Mouse (Mus musculus) ES-Bruce4 (cell line): ENCODE data around the gene Agtr2. TPM values are rescaled to one million over a fixed set of nuclear protein-coding genes. Genes with fewer than 3 reads are reported as not detected.
"Not testable (repeated sequence)": the region's sequence is repeated elsewhere in the genome, so short reads cannot be mapped to it uniquely, and the experiment has no call there.

Source experiments
- H3K27ac ChIP-seq: 2 replicates; pipeline ENCODE4 v1.5.1; 2012; ENCODE audit warnings: low read length, inconsistent platforms; ENCODE audit not compliant: insufficient read depth
- H3K27me3 ChIP-seq: 2 replicates; pipeline ENCODE4 v1.6.1; 2012; ENCODE audit warnings: mild to moderate bottlenecking, low read length, inconsistent platforms; ENCODE audit not compliant: control insufficient read depth, poor library complexity, insufficient read depth, severe bottlenecking
- H3K36me3 ChIP-seq: 2 replicates; pipeline ENCODE4 v1.6.1; 2012; ENCODE audit warnings: inconsistent platforms, mild to moderate bottlenecking, low read length, moderate library complexity; ENCODE audit not compliant: control insufficient read depth, poor library complexity, insufficient read depth, severe bottlenecking
- H3K4me1 ChIP-seq: one replicate; pipeline ENCODE4 v1.8.1; 2011; ENCODE audit warnings: low read length; ENCODE audit not compliant: control insufficient read depth, insufficient read depth
- H3K4me3 ChIP-seq: 2 replicates; pipeline ENCODE4 v1.5.1; 2011; ENCODE audit warnings: low read depth, mild to moderate bottlenecking, low read length
- H3K9ac ChIP-seq: 2 replicates; pipeline ENCODE4 v1.6.1; 2012; ENCODE audit warnings: low read depth, mild to moderate bottlenecking, inconsistent platforms; ENCODE audit not compliant: poor library complexity, severe bottlenecking
- H3K9me3 ChIP-seq: replicated peaks from 2 replicates; pipeline ENCODE4 v1.6.1; 2012; ENCODE audit warnings: mild to moderate bottlenecking, low read length, inconsistent platforms; ENCODE audit not compliant: control insufficient read depth, poor library complexity, insufficient read depth, severe bottlenecking
- CTCF ChIP-seq: IDR thresholded peaks from one replicate; pipeline ENCODE4 v1.8.1; 2011; ENCODE audit warnings: low read depth, low read length
- EP300 ChIP-seq: IDR thresholded peaks from 2 replicates; pipeline ENCODE4 v1.6.1; 2011; ENCODE audit warnings: low read depth, low read length; ENCODE audit not compliant: insufficient read depth
- POLR2A ChIP-seq: IDR thresholded peaks from one replicate; pipeline ENCODE4 v1.8.1; 2011; ENCODE audit warnings: low read length; ENCODE audit not compliant: insufficient read depth
- polyA plus RNA-seq: library from polyadenylated mRNA; stranded (reverse); fragments of >200 nt; gene quantifications from 2 replicates; pipeline ENCODE4 v1.2.4, GENCODE M21; 2011; ENCODE audit warnings: low read depth; ENCODE audit not compliant: missing spikeins, insufficient read depth, insufficient read length

Gene Agtr2
- 0.78 TPM in 1 of 2 replicates, not detected in the other for polyA plus RNA-seq

DNA sequence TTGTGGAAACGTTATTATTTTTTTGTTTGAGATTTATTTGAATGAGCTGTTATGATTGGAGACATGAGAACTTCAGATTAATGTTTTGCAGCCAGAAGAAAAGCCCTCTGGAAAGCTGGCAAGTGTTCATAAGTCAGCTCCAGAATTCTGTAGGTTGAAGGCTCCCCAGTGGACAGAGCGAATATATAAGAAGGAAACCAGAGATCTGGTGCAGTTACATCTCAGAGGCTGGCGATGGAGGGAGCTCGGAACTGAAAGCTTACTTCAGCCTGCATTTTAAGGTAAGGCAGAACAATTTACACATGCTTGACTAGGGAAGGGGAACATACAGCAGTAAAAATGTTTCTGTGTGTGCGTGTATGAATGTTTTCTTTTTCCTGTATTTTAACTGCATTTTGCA, at the start of gene Agtr2:
Agtr2 (plus strand) TSS at position 131 of the 400 bp plus-strand sequence.
- Histone ChIP-seq H3K9me3 (no peaks in the 10 kb centered on the region), H3K4me3 (no peak within 1 kb of the TSS), H3K27ac (no peak within 1 kb of the TSS), H3K36me3 (no peaks in the 10 kb centered on the region), H3K4me1 (no peaks in the 10 kb centered on the region), H3K27me3 (no peaks in the 10 kb centered on the region), H3K9ac (no peak within 1 kb of the TSS)
- TF ChIP-seq EP300 (no peak), POLR2A (no peak), CTCF (no peak)

GRCm38 (mm10) chrX:21452519-21452918, 31.8 kb upstream of the Agtr2 start:
- Histone ChIP-seq H3K9ac (no peak overlapping the region), H3K4me3 (no peak overlapping the region), H3K9me3 (no peaks in the 10 kb centered on the region), H3K36me3 (no peaks in the 10 kb centered on the region), H3K27me3 (no peaks in the 10 kb centered on the region), H3K4me1 (no peaks in the 10 kb centered on the region), H3K27ac (no peak overlapping the region)
- TF ChIP-seq EP300 (no peak), CTCF (no peak), POLR2A (no peak)

DNA sequence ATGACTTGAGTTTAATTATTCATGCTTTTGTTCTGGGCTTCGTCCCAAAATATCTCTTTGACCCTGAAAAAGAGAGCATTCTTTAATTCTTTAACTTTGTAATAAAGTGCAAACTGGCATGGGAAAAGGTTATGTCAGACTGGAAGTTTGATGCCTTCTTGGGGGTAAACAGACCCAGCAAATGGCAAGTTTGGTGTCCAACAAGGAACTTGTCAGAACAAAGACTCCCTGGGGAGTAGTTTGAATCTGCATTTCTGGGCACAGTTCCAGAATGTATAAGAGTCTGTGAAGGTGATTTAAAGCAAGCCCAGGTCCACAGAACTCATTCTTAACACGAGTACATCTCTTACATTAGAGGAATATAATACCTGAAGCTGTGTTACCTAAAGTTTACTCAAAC, 3.8 kb downstream of the Agtr2 start:
- Histone ChIP-seq H3K36me3 (no peaks in the 10 kb centered on the region), H3K4me3 (no peak overlapping the region)

DNA sequence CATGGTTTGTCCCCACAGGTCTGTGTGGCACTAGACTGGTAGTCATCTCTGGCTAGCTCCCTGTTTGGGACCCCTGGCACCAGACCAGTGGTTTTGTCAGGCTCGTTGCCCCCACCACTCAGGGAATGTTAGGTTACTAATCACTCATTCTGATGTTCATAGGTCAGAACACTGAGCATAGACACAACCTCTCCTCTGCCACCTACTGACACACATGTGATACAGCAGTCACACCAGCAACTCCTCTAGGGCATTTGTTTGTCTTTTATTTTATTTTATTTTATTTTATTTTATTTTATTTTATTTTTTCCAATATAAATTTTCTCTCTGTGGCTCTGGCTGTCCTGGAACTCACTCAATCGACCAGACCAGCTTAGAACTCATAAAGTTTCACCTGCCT, 15.9 kb downstream of the Agtr2 start:
- H3K9me3 ChIP-seq = no peaks in the 10 kb centered on the region
- H3K9ac ChIP-seq = no peak overlapping the region
- no peaks in the 10 kb centered on the region for H3K27me3 ChIP-seq
- no peaks in the 10 kb centered on the region for H3K36me3 ChIP-seq
- H3K4me3 ChIP-seq = no peak overlapping the region
- no peak overlapping the region for H3K27ac ChIP-seq
- no peak for TF ChIP-seq EP300
- TF ChIP-seq POLR2A = no peak
- no peak for TF ChIP-seq CTCF
- no peaks in the 10 kb centered on the region for H3K4me1 ChIP-seq

More for the DNA sequence above, 3.8 kb downstream of the Agtr2 start:
- Histone ChIP-seq H3K27ac (no peak overlapping the region), H3K4me1 (no peaks in the 10 kb centered on the region), H3K9me3 (no peaks in the 10 kb centered on the region), H3K27me3 (no peaks in the 10 kb centered on the region), H3K9ac (no peak overlapping the region)
- TF ChIP-seq EP300 (no peak), CTCF (no peak), POLR2A (no peak)

- not testable (repeated sequence) for H3K9me3 ChIP-seq, H3K4me3 ChIP-seq, H3K9ac ChIP-seq, H3K27ac ChIP-seq, H3K27me3 ChIP-seq, H3K4me1 ChIP-seq, H3K36me3 ChIP-seq
These were observed 23.0 kb downstream of the Agtr2 start for GRCm38 (mm10) chrX:21507333-21507732.

DNA sequence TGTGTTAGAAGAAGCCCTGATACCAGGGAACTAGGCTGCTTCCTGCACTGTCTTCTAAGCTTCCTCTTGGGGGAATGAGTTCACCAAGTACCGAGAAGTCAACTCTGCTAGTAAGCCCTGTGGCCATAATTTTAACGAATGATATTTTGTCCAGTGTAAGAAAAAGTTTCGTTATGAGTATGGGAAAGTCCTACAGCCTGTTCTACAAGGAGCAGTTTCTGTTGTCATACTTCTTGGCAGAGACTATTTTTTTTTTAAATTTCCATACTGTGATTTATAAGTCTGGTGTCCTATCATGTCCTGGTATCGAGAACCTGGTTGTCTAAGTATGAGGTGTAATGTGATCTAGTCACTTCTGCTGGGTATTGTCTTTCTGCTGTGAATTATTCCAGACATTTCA, 38.2 kb downstream of the Agtr2 start:
- Histone ChIP-seq H3K36me3 (no peaks in the 10 kb centered on the region), H3K27ac (no peak overlapping the region), H3K4me1 (no peaks in the 10 kb centered on the region), H3K9ac (no peak overlapping the region), H3K4me3 (no peak overlapping the region), H3K27me3 (no peaks in the 10 kb centered on the region), H3K9me3 (no peaks in the 10 kb centered on the region)
- no peak for TF ChIP-seq POLR2A
- TF ChIP-seq EP300 = no peak
- no peak for TF ChIP-seq CTCF

Other genes with a start within 250 kb of the Agtr2 start
- gene Slc6a14, start 230.4 kb downstream of the Agtr2 start, polyA plus RNA-seq = 1.5 TPM in 2 replicates